Mouse (Mus musculus) right cerebral cortex, postnatal 14 days (tissue): Measurements from ENCODE around the gene Setd5.

ENCODE experiments used
- DNase-seq: peaks from one replicate; pipeline ENCODE4 v3.0.0; 2022

Gene Setd5

GRCm38 (mm10) chr6:113076686-113077516, at the start of gene Setd5:
Setd5 (plus strand) TSS chr6:113077365.
- DNase-seq = peak; percentile 98

- no peak for DNase-seq
Measured at GRCm38 (mm10) chr6:113027446-113027845, 49.7 kb upstream of the Setd5 start.

GRCm38 (mm10) chr6:113029006-113029405, 48.2 kb upstream of the Setd5 start:
- DNase-seq = no peak

GRCm38 (mm10) chr6:113030553-113030952, 46.6 kb upstream of the Setd5 start:
- DNase-seq = no peak

GRCm38 (mm10) chr6:113030970-113031660, 46.0 kb upstream of the Setd5 start:
- no peak for DNase-seq

- DNase-seq = no peak
Measured at GRCm38 (mm10) chr6:113032121-113032520, 45.0 kb upstream of the Setd5 start.

GRCm38 (mm10) chr6:113033185-113033584, 44.0 kb upstream of the Setd5 start:
- no peak for DNase-seq

GRCm38 (mm10) chr6:113034466-113034865, 42.7 kb upstream of the Setd5 start:
- DNase-seq = no peak

GRCm38 (mm10) chr6:113036463-113037175, 40.5 kb upstream of the Setd5 start:
- DNase-seq = no peak

GRCm38 (mm10) chr6:113037946-113038734, 39.0 kb upstream of the Setd5 start:
- DNase-seq = peak; percentile 67

GRCm38 (mm10) chr6:113038735-113039058, 38.5 kb upstream of the Setd5 start:
- DNase-seq = no peak

- no peak for DNase-seq
Measured at GRCm38 (mm10) chr6:113040319-113040718, 36.8 kb upstream of the Setd5 start.

GRCm38 (mm10) chr6:113041215-113041990, 35.8 kb upstream of the Setd5 start:
- DNase-seq = no peak

GRCm38 (mm10) chr6:113045575-113045974, 31.6 kb upstream of the Setd5 start:
- DNase-seq = no peak

- peak; percentile 98 for DNase-seq
Measured at GRCm38 (mm10) chr6:113046041-113046975, 30.9 kb upstream of the Setd5 start, which contains the start of gene Thumpd3. Thumpd3 (plus strand) TSS chr6:113046225.

- DNase-seq = no peak
Measured at GRCm38 (mm10) chr6:113047016-113047746, 30.0 kb upstream of the Setd5 start.

GRCm38 (mm10) chr6:113048371-113048770, 28.8 kb upstream of the Setd5 start:
- no peak for DNase-seq

- DNase-seq = no peak
Measured at GRCm38 (mm10) chr6:113049159-113049558, 28.0 kb upstream of the Setd5 start.

- no peak for DNase-seq
Measured at GRCm38 (mm10) chr6:113052972-113053371, 24.2 kb upstream of the Setd5 start.

GRCm38 (mm10) chr6:113054552-113055107, 22.5 kb upstream of the Setd5 start:
- DNase-seq = no peak
